Mouse (Mus musculus) urinary bladder, adult 2 months (tissue): ENCODE data around the gene Pigv. TPM values are rescaled to one million over a fixed set of nuclear protein-coding genes. Genes with fewer than 3 reads are reported as not detected.

ENCODE experiments used
- DNase-seq: peaks from one replicate; pipeline ENCODE4 v3.0.0; 2022; ENCODE audit warnings: low spot score
- polyA plus RNA-seq: library from polyadenylated mRNA; depleted of rRNA; stranded (reverse); fragments of >200 nt; gene quantifications from 2 replicates; pipeline ENCODE4 v1.2.3, GENCODE M21; 2012; rRNA removed

Pigv gene
- polyA plus RNA-seq, 1 experiment = 19.4 TPM

- no peak for DNase-seq
Observed at GRCm38 (mm10) chr4:133613867-133614266, 58.6 kb downstream of the Pigv start.

- no peak for DNase-seq
Observed at GRCm38 (mm10) chr4:133613026-133613425, 59.4 kb downstream of the Pigv start.

- DNase-seq = no peak
Observed at GRCm38 (mm10) chr4:133612416-133612815, 60.0 kb downstream of the Pigv start.

GRCm38 (mm10) chr4:133611815-133612214, 60.6 kb downstream of the Pigv start:
- no peak for DNase-seq

Other genes starting within 250 kb of the Pigv start
- gene Tent5b, start 192.5 kb downstream of the Pigv start, polyA plus RNA-seq = 26.0 and 32.2 TPM in 2 replicates
- gene Trnp1, start 174.1 kb downstream of the Pigv start, polyA plus RNA-seq = 25.1 and 49.7 TPM in 2 replicates
- gene Kdf1, start 153.7 kb downstream of the Pigv start, polyA plus RNA-seq = 7.6 and 10.0 TPM in 2 replicates
- 107 and 117 TPM in 2 replicates for gene Nudc, start 126.7 kb downstream of the Pigv start, polyA plus RNA-seq
- not detected in 2 replicates for gene Nr0b2, start 119.3 kb downstream of the Pigv start, polyA plus RNA-seq
- 4.5 and 4.6 TPM in 2 replicates for gene Gpatch3, start 97.9 kb downstream of the Pigv start, polyA plus RNA-seq
- gene Gpn2, start 88.3 kb downstream of the Pigv start, polyA plus RNA-seq = 20.5 and 25.2 TPM in 2 replicates
- gene Sfn, start 70.5 kb downstream of the Pigv start, polyA plus RNA-seq = 218 and 326 TPM in 2 replicates
- 17.8 and 19.7 TPM in 2 replicates for gene Zdhhc18, start 22.5 kb downstream of the Pigv start, polyA plus RNA-seq
- 26.3 and 41.5 TPM in 2 replicates for gene Arid1a, start 84.1 kb upstream of the Pigv start, polyA plus RNA-seq
- gene Rps6ka1, start 215.2 kb upstream of the Pigv start, polyA plus RNA-seq = 15.9 and 17.9 TPM in 2 replicates